Mouse (Mus musculus) midbrain, embryonic 12.5 days (tissue): Measurements from ENCODE around the gene Ap1b1. TPM values are rescaled to one million over a fixed set of nuclear protein-coding genes. Genes with fewer than 3 reads are reported as not detected.

Experiments
- ATAC-seq: fragments of 200-750 bp; cut with Nextera tagmentation; 2 replicates; pipeline ENCODE4 v1.8.0; 2017; ENCODE audit warnings: low read depth, moderate TSS enrichment, moderate library complexity; ENCODE audit not compliant: low FRiP score
- H3K27ac ChIP-seq: fragments of 300-500 bp; sonication (generic); replicated peaks from 2 replicates; pipeline ENCODE4 v1.5.1; 2016; ENCODE audit warnings: mild to moderate bottlenecking
- H3K27me3 ChIP-seq: fragments of 300-500 bp; sonication (generic); 2 replicates; pipeline ENCODE4 v1.6.1; 2016; ENCODE audit warnings: mild to moderate bottlenecking
- H3K36me3 ChIP-seq: fragments of 300-500 bp; sonication (generic); 2 replicates; pipeline ENCODE4 v1.6.1; 2016
- H3K4me1 ChIP-seq: fragments of 300-500 bp; sonication (generic); 2 replicates; pipeline ENCODE4 v1.6.1; 2016
- H3K4me2 ChIP-seq: fragments of 300-500 bp; sonication (generic); replicated peaks from 2 replicates; pipeline ENCODE4 v1.6.1; 2016; ENCODE audit warnings: mild to moderate bottlenecking, moderate library complexity
- H3K4me3 ChIP-seq: fragments of 300-500 bp; sonication (generic); 2 replicates; pipeline ENCODE4 v1.5.1; 2016; ENCODE audit warnings: mild to moderate bottlenecking
- H3K9ac ChIP-seq: fragments of 300-500 bp; sonication (generic); replicated peaks from 2 replicates; pipeline ENCODE4 v1.6.1; 2016; ENCODE audit warnings: mild to moderate bottlenecking, moderate library complexity
- H3K9me3 ChIP-seq: fragments of 300-500 bp; sonication (generic); 2 replicates; pipeline ENCODE4 v1.6.1; 2016; ENCODE audit warnings: mild to moderate bottlenecking
- WGBS: fragments of 180-500 bp; shearing (Covaris S2); methylation state at CpG from one replicate; pipeline ENCODE4 v1.1.7; 2016; 5-methylcytosine and 5-hydroxymethylcytosine counted together
- polyA plus RNA-seq: library from polyadenylated mRNA; unstranded; fragments of >200 nt; fragmentation: Nextera tagmentation; extraction: Ambion mirVana; gene quantifications from 2 replicates; pipeline ENCODE4 v1.2.1, GENCODE M21; 2016

Gene Ap1b1
- polyA plus RNA-seq, 1 experiment from 2014 or later, result 75.9 TPM

GRCm38 (mm10) chr11:5011480-5011879, 24.9 kb downstream of the Ap1b1 start:
- 76% methylated on average over 1 of the region's 1 CpGs for WGBS
- peaks cover 47% of the 10 kb centered on the region for H3K36me3 ChIP-seq

GRCm38 (mm10) chr11:5012213-5012715, 25.6 kb downstream of the Ap1b1 start:
- Histone ChIP-seq H3K4me2 (no peak overlapping the region), H3K27ac (no peak overlapping the region), H3K36me3 (peaks cover 54% of the 10 kb centered on the region), H3K9me3 (no peaks in the 10 kb centered on the region), H3K9ac (no peak overlapping the region), H3K4me1 (no peaks in the 10 kb centered on the region), H3K27me3 (no peaks in the 10 kb centered on the region), H3K4me3 (no peak overlapping the region)
- ATAC-seq, result no peak
- 92% methylated on average over 5 of the region's 5 CpGs for WGBS

More at GRCm38 (mm10) chr11:5011480-5011879, 24.9 kb downstream of the Ap1b1 start:
- Histone ChIP-seq H3K4me2 (no peak overlapping the region), H3K27ac (no peak overlapping the region), H3K27me3 (no peaks in the 10 kb centered on the region), H3K4me1 (no peaks in the 10 kb centered on the region), H3K9ac (no peak overlapping the region), H3K9me3 (no peaks in the 10 kb centered on the region), H3K4me3 (no peak overlapping the region)
- ATAC-seq, result no peak

GRCm38 (mm10) chr11:5015720-5016119, 29.1 kb downstream of the Ap1b1 start:
- no peaks in the 10 kb centered on the region for H3K9me3 ChIP-seq
- 47% methylated on average over 2 of the region's 2 CpGs for whole genome bisulfite sequencing
- H3K27me3 ChIP-seq, result no peaks in the 10 kb centered on the region
- H3K27ac ChIP-seq, result no peak overlapping the region
- H3K4me2 ChIP-seq, result no peak overlapping the region
- H3K9ac ChIP-seq, result no peak overlapping the region
- no peak overlapping the region for H3K4me3 ChIP-seq
- ATAC-seq, result no peak
- H3K36me3 ChIP-seq, result peaks cover 84% of the 10 kb centered on the region
- H3K4me1 ChIP-seq, result no peaks in the 10 kb centered on the region

- no peak for ATAC-seq
- peaks cover 86% of the 10 kb centered on the region for H3K36me3 ChIP-seq
- H3K9me3 ChIP-seq, result no peaks in the 10 kb centered on the region
- no peak overlapping the region for H3K27ac ChIP-seq
- WGBS, result 91% methylated on average over 5 of the region's 5 CpGs
- no peak overlapping the region for H3K4me3 ChIP-seq
- no peak overlapping the region for H3K9ac ChIP-seq
- no peaks in the 10 kb centered on the region for H3K27me3 ChIP-seq
- no peak overlapping the region for H3K4me2 ChIP-seq
- H3K4me1 ChIP-seq, result no peaks in the 10 kb centered on the region
These were observed 29.7 kb downstream of the Ap1b1 start for GRCm38 (mm10) chr11:5016286-5016685.

GRCm38 (mm10) chr11:5017506-5017905, 30.9 kb downstream of the Ap1b1 start:
- Histone ChIP-seq H3K9me3 (no peaks in the 10 kb centered on the region), H3K4me2 (no peak overlapping the region), H3K4me1 (no peaks in the 10 kb centered on the region), H3K9ac (no peak overlapping the region), H3K27me3 (no peaks in the 10 kb centered on the region), H3K4me3 (no peak overlapping the region), H3K27ac (no peak overlapping the region), H3K36me3 (peaks cover 81% of the 10 kb centered on the region)
- no peak for ATAC-seq
- 66% methylated on average over 6 of the region's 6 CpGs for WGBS

- H3K27me3 ChIP-seq, result no peaks in the 10 kb centered on the region
- no peaks in the 10 kb centered on the region for H3K9me3 ChIP-seq
- H3K4me3 ChIP-seq, result no peak overlapping the region
- WGBS, result 97% methylated on average over 1 of the region's 1 CpGs
- no peaks in the 10 kb centered on the region for H3K4me1 ChIP-seq
- no peak overlapping the region for H3K9ac ChIP-seq
- H3K36me3 ChIP-seq, result peaks cover 82% of the 10 kb centered on the region
- no peak overlapping the region for H3K27ac ChIP-seq
- ATAC-seq, result no peak
- no peak overlapping the region for H3K4me2 ChIP-seq
These were observed 38.5 kb downstream of the Ap1b1 start for GRCm38 (mm10) chr11:5025108-5025507.

GRCm38 (mm10) chr11:5028228-5028627, 41.6 kb downstream of the Ap1b1 start:
- H3K9ac ChIP-seq, result no peak overlapping the region
- no peak overlapping the region for H3K4me2 ChIP-seq
- peaks cover 94% of the 10 kb centered on the region for H3K36me3 ChIP-seq

GRCm38 (mm10) chr11:5032706-5033105, 46.1 kb downstream of the Ap1b1 start:
- Histone ChIP-seq H3K4me3 (no peak overlapping the region), H3K27me3 (no peaks in the 10 kb centered on the region), H3K4me1 (no peaks in the 10 kb centered on the region), H3K36me3 (peaks cover 95% of the 10 kb centered on the region), H3K27ac (no peak overlapping the region), H3K9ac (no peak overlapping the region), H3K9me3 (no peaks in the 10 kb centered on the region), H3K4me2 (no peak overlapping the region)
- ATAC-seq, result no peak
- 93% methylated on average over 10 of the region's 10 CpGs for WGBS

More at GRCm38 (mm10) chr11:5028228-5028627, 41.6 kb downstream of the Ap1b1 start:
- no peaks in the 10 kb centered on the region for H3K27me3 ChIP-seq
- 95% methylated on average over 7 of the region's 7 CpGs for WGBS
- no peaks in the 10 kb centered on the region for H3K4me1 ChIP-seq
- no peak overlapping the region for H3K27ac ChIP-seq
- no peak for ATAC-seq
- H3K9me3 ChIP-seq, result no peaks in the 10 kb centered on the region
- H3K4me3 ChIP-seq, result no peak overlapping the region

- ATAC-seq, result no peak
- WGBS, result 100% methylated on average over 3 of the region's 3 CpGs
- Histone ChIP-seq H3K27ac (no peak overlapping the region), H3K4me2 (no peak overlapping the region), H3K9me3 (no peaks in the 10 kb centered on the region), H3K4me1 (no peaks in the 10 kb centered on the region), H3K36me3 (peaks cover 95% of the 10 kb centered on the region), H3K4me3 (no peak overlapping the region), H3K9ac (no peak overlapping the region), H3K27me3 (no peaks in the 10 kb centered on the region)
These were observed 46.5 kb downstream of the Ap1b1 start for GRCm38 (mm10) chr11:5033136-5033535.

GRCm38 (mm10) chr11:5035421-5035820, 48.8 kb downstream of the Ap1b1 start:
- H3K36me3 ChIP-seq, result peaks cover 99% of the 10 kb centered on the region
- WGBS, result 93% methylated on average over 4 of the region's 4 CpGs
- H3K27ac ChIP-seq, result no peak overlapping the region
- no peak overlapping the region for H3K4me3 ChIP-seq
- H3K9ac ChIP-seq, result no peak overlapping the region
- H3K9me3 ChIP-seq, result no peaks in the 10 kb centered on the region
- no peak overlapping the region for H3K4me2 ChIP-seq
- H3K27me3 ChIP-seq, result no peaks in the 10 kb centered on the region
- H3K4me1 ChIP-seq, result no peaks in the 10 kb centered on the region
- ATAC-seq, result no peak

- Histone ChIP-seq H3K9me3 (no peaks in the 10 kb centered on the region), H3K4me2 (no peak overlapping the region), H3K27ac (no peak overlapping the region), H3K27me3 (no peaks in the 10 kb centered on the region), H3K4me3 (no peak overlapping the region), H3K4me1 (no peaks in the 10 kb centered on the region), H3K9ac (no peak overlapping the region), H3K36me3 (peaks cover 99% of the 10 kb centered on the region)
- 89% methylated on average over 8 of the region's 8 CpGs for WGBS
- no peak for ATAC-seq
These were observed 50.7 kb downstream of the Ap1b1 start for GRCm38 (mm10) chr11:5037146-5037854.

- no peaks in the 10 kb centered on the region for H3K4me1 ChIP-seq
- no peak for ATAC-seq
- no peak overlapping the region for H3K4me3 ChIP-seq
- H3K27ac ChIP-seq, result no peak overlapping the region
- no peak overlapping the region for H3K9ac ChIP-seq
- H3K27me3 ChIP-seq, result no peaks in the 10 kb centered on the region
- H3K36me3 ChIP-seq, result peaks cover 75% of the 10 kb centered on the region
- no peaks in the 10 kb centered on the region for H3K9me3 ChIP-seq
- no peak overlapping the region for H3K4me2 ChIP-seq
- WGBS, result 96% methylated on average over 5 of the region's 5 CpGs
These were observed 54.0 kb downstream of the Ap1b1 start for GRCm38 (mm10) chr11:5040585-5040984.
